Mouse (Mus musculus): Measurements from ENCODE around the gene Ebi3.

GRCm38 (mm10) chr17:55964996-55965395 is 12.6 kb downstream of the Ebi3 start:
- TF ChIP-seq CTCF (IDR thresholded peaks at IDR 0.05; ENCODE audit: borderline replicate concordance, insufficient read depth, low read length) (no peak), POLR2A (IDR thresholded peaks at IDR 0.05; ENCODE audit: low read depth, low read length) (no peak)
